In genomic region chr1:131053239-131053638, GRCm38 (mm10) we compare ENCODE assay signal across 8 mouse cellular contexts. TPM values are rescaled to one million over a fixed set of nuclear protein-coding genes. Genes with fewer than 3 reads are reported as not detected.
DNase-seq lines count a peak whose midpoint lies in the region; ATAC-seq and TF ChIP-seq lines count a peak whose summit lies in the region.

No protein-coding gene starts in this region.

- H3K36me3 ChIP-seq in embryonic facial prominence, embryonic 15.5 days = peaks cover 52% of the 10 kb centered on the region
- H3K36me3 ChIP-seq in heart, embryonic 14.5 days (ENCODE audit: control insufficient read depth, insufficient read depth, low read length) = peaks cover 75% of the 10 kb centered on the region
- peaks cover 65% of the 10 kb centered on the region for H3K36me3 ChIP-seq in kidney, embryonic 15.5 days
- H3K36me3 ChIP-seq in limb, embryonic 14.5 days (ENCODE audit: control insufficient read depth, insufficient read depth, low read length) = peaks cover 60% of the 10 kb centered on the region
- peaks cover 20% of the 10 kb centered on the region; the same call in 1 of the 2 replicates for H3K36me3 ChIP-seq in midbrain, embryonic 15.5 days (replicated peaks)
- H3K36me3 ChIP-seq in stomach, embryonic 16.5 days (ENCODE audit: control insufficient read depth, insufficient read depth, low read length) = 0 out of 2 replicates have a peak, but pooled peaks cover 17% of the 10 kb centered on the region

- WGBS in embryonic facial prominence, embryonic 15.5 days = 6% methylated on average over 8 of the region's 8 CpGs
- WGBS in heart, embryonic 14.5 days = 8% methylated on average over 8 of the region's 8 CpGs
- WGBS in kidney, embryonic 15.5 days = 12% methylated on average over 8 of the region's 8 CpGs
- 21% methylated on average over 8 of the region's 8 CpGs for WGBS in limb, embryonic 14.5 days
- WGBS in midbrain, embryonic 15.5 days = 7% methylated on average over 8 of the region's 8 CpGs
- 11% methylated on average over 8 of the region's 8 CpGs for WGBS in stomach, embryonic 16.5 days

- H3K9ac ChIP-seq in embryonic facial prominence, embryonic 15.5 days = no peak overlapping the region
- no peak overlapping the region for H3K9ac ChIP-seq in heart, embryonic 14.5 days (ENCODE audit: low read length)
- no peak overlapping the region for H3K9ac ChIP-seq in kidney, embryonic 15.5 days
- 0 out of 2 replicates have a peak overlapping the region, but pooled peaks have one; percentile 9 for H3K9ac ChIP-seq in limb, embryonic 14.5 days (ENCODE audit: low read depth, low read length, severe bottlenecking)
- H3K9ac ChIP-seq in midbrain, embryonic 15.5 days = no peak overlapping the region
- H3K9ac ChIP-seq in stomach, embryonic 16.5 days (ENCODE audit: low read length) = peak overlapping the region; percentile 2; the same call in 1 of the 2 replicates

- no peaks in the 10 kb centered on the region for H3K9me3 ChIP-seq in embryonic facial prominence, embryonic 15.5 days (replicated peaks)
- no peaks in the 10 kb centered on the region for H3K9me3 ChIP-seq in heart, embryonic 14.5 days (ENCODE audit: control insufficient read depth, low read length)
- no peaks in the 10 kb centered on the region for H3K9me3 ChIP-seq in kidney, embryonic 15.5 days (replicated peaks)
- no peaks in the 10 kb centered on the region for H3K9me3 ChIP-seq in limb, embryonic 14.5 days (ENCODE audit: control insufficient read depth, low read length)
- no peaks in the 10 kb centered on the region for H3K9me3 ChIP-seq in midbrain, embryonic 15.5 days
- no peaks in the 10 kb centered on the region for H3K9me3 ChIP-seq in stomach, embryonic 16.5 days (replicated peaks; ENCODE audit: control insufficient read depth, low read length)

- TF ChIP-seq POLR2A in limb, embryonic 14.5 days (IDR thresholded peaks at IDR 0.05; ENCODE audit: borderline replicate concordance, extremely low read depth, insufficient read depth, insufficient read length) = no peak

- H3K27ac ChIP-seq in embryonic facial prominence, embryonic 15.5 days (replicated peaks) = 0 out of 2 replicates have a peak overlapping the region, but pooled peaks have one; percentile 51
- H3K27ac ChIP-seq in heart, embryonic 14.5 days (replicated peaks in 1 of 2; ENCODE audit: control insufficient read depth in 1 of 2, insufficient read depth in 1 of 2, low read depth in 2 of 2, low read length in 2 of 2) = peak overlapping the region; percentile 8 to 20; a peak in 1 of 4 replicates
- no peak overlapping the region for H3K27ac ChIP-seq in kidney, embryonic 15.5 days
- 0 out of 2 replicates have a peak overlapping the region, but pooled peaks have one; percentile 8 for H3K27ac ChIP-seq in limb, embryonic 14.5 days (replicated peaks; ENCODE audit: low read depth, low read length)
- H3K27ac ChIP-seq in midbrain, embryonic 15.5 days = peak overlapping the region; percentile 33; the same call in 1 of the 2 replicates
- H3K27ac ChIP-seq in stomach, embryonic 16.5 days (ENCODE audit: low read length) = no peak overlapping the region

- H3K27me3 ChIP-seq in embryonic facial prominence, embryonic 15.5 days = no peaks in the 10 kb centered on the region
- no peaks in the 10 kb centered on the region for H3K27me3 ChIP-seq in heart, embryonic 14.5 days (ENCODE audit: control insufficient read depth, insufficient read depth, low read length)
- no peaks in the 10 kb centered on the region for H3K27me3 ChIP-seq in kidney, embryonic 15.5 days
- no peaks in the 10 kb centered on the region for H3K27me3 ChIP-seq in limb, embryonic 14.5 days (ENCODE audit: control insufficient read depth, insufficient read depth, low read length)
- no peaks in the 10 kb centered on the region for H3K27me3 ChIP-seq in midbrain, embryonic 15.5 days (replicated peaks)
- H3K27me3 ChIP-seq in stomach, embryonic 16.5 days (ENCODE audit: control insufficient read depth, insufficient read depth, low read length) = no peaks in the 10 kb centered on the region

- H3K4me1 ChIP-seq in embryonic facial prominence, embryonic 15.5 days = peaks cover 12% of the 10 kb centered on the region
- peaks cover 7 to 9% of the 10 kb centered on the region in 2 experiments for H3K4me1 ChIP-seq in heart, embryonic 14.5 days (ENCODE audit: control insufficient read depth in 2 of 2, insufficient read depth in 2 of 2, low read length in 2 of 2)
- H3K4me1 ChIP-seq in kidney, embryonic 15.5 days = peaks cover 9% of the 10 kb centered on the region; the same call in 1 of the 2 replicates
- H3K4me1 ChIP-seq in limb, embryonic 14.5 days (ENCODE audit: control insufficient read depth, insufficient read depth, low read length) = no peaks in the 10 kb centered on the region
- peaks cover 12% of the 10 kb centered on the region for H3K4me1 ChIP-seq in midbrain, embryonic 15.5 days
- H3K4me1 ChIP-seq in stomach, embryonic 16.5 days (ENCODE audit: control insufficient read depth, insufficient read depth, low read length) = peaks cover 6% of the 10 kb centered on the region; the same call in 1 of the 2 replicates

- DNase-seq in B cell, adult 2 months = peak; percentile 73 to 76
- DNase-seq in adrenal gland, postnatal 36 days = peak; percentile 52 to 56
- DNase-seq in limb, embryonic 14.5 days (ENCODE audit: low spot score) = peak; percentile 77

- ATAC-seq in embryonic facial prominence, embryonic 15.5 days (ENCODE audit: insufficient number of reproducible peaks, low FRiP score, low TSS enrichment, low read depth) = no peak
- peak; percentile 15; the same call in 1 of the 2 replicates for ATAC-seq in heart, embryonic 14.5 days (ENCODE audit: insufficient number of reproducible peaks, insufficient read depth, low FRiP score, low read depth)
- peak; percentile 29; the same call in 1 of the 2 replicates for ATAC-seq in kidney, embryonic 15.5 days (replicated peaks; ENCODE audit: low FRiP score)
- ATAC-seq in limb, embryonic 14.5 days (ENCODE audit: low FRiP score, low read depth) = peak; percentile 57; the same call in 1 of the 2 replicates
- peak; percentile 83 for ATAC-seq in midbrain, embryonic 15.5 days (replicated peaks)
- peak; percentile 47; the same call in 1 of the 2 replicates for ATAC-seq in stomach, embryonic 16.5 days (ENCODE audit: insufficient read depth, low FRiP score)

- no peak overlapping the region for H3K4me3 ChIP-seq in embryonic facial prominence, embryonic 15.5 days (replicated peaks)
- H3K4me3 ChIP-seq in heart, embryonic 14.5 days (ENCODE audit: control insufficient read depth in 1 of 2, insufficient read depth in 1 of 2, low read depth in 1 of 2, low read length in 2 of 2) = no peak overlapping the region
- H3K4me3 ChIP-seq in kidney, embryonic 15.5 days (replicated peaks) = no peak overlapping the region
- no peak overlapping the region for H3K4me3 ChIP-seq in limb, embryonic 14.5 days (replicated peaks; ENCODE audit: low read length)
- no peak overlapping the region for H3K4me3 ChIP-seq in midbrain, embryonic 15.5 days
- no peak overlapping the region for H3K4me3 ChIP-seq in stomach, embryonic 16.5 days (replicated peaks; ENCODE audit: low read length)

- H3K4me2 ChIP-seq in embryonic facial prominence, embryonic 15.5 days (replicated peaks) = no peak overlapping the region
- H3K4me2 ChIP-seq in heart, embryonic 14.5 days (ENCODE audit: low read length) = no peak overlapping the region
- no peak overlapping the region for H3K4me2 ChIP-seq in kidney, embryonic 15.5 days
- no peak overlapping the region for H3K4me2 ChIP-seq in limb, embryonic 14.5 days (replicated peaks; ENCODE audit: low read depth, low read length, severe bottlenecking)
- H3K4me2 ChIP-seq in midbrain, embryonic 15.5 days = no peak overlapping the region
- H3K4me2 ChIP-seq in stomach, embryonic 16.5 days (ENCODE audit: low read depth, low read length) = no peak overlapping the region

RNA-seq across cellular contexts. Expression of gene Il10, which starts 33.6 kb away (rescaled TPM):
- total RNA-seq in adrenal gland, postnatal 36 days (2021) = not detected
- polyA plus RNA-seq in embryonic facial prominence, embryonic 15.5 days (2015; fragmentation: Nextera tagmentation; extraction: Ambion mirVana) = not detected in 2 replicates
- not detected in 2 replicates for polyA plus RNA-seq in heart, embryonic 14.5 days (2014; fragmentation: Nextera tagmentation; extraction: Ambion mirVana)
- not detected in 2 replicates for polyA plus RNA-seq in kidney, embryonic 15.5 days (2015; fragmentation: Nextera tagmentation; extraction: Ambion mirVana)
- polyA plus RNA-seq in limb, embryonic 14.5 days (2012; rRNA removed) = 0.05 and 0.06 TPM in 2 replicates
- not detected in 2 replicates for polyA plus RNA-seq in limb, embryonic 14.5 days (2014; fragmentation: Nextera tagmentation; extraction: Ambion mirVana)
- polyA plus RNA-seq in midbrain, embryonic 15.5 days (2015; fragmentation: Nextera tagmentation; extraction: Ambion mirVana) = not detected in 2 replicates
- not detected in 2 replicates for polyA plus RNA-seq in stomach, embryonic 16.5 days (2015; fragmentation: Nextera tagmentation; extraction: Ambion mirVana)

RNA-seq across cellular contexts. Expression of gene Mapkapk2, which starts 44.4 kb away (rescaled TPM):
- total RNA-seq in adrenal gland, postnatal 36 days (2021) = 100 to 1,000 TPM; 205 to 213 TPM
- polyA plus RNA-seq in embryonic facial prominence, embryonic 15.5 days (2015; fragmentation: Nextera tagmentation; extraction: Ambion mirVana) = 42.8 and 44.4 TPM in 2 replicates
- 59.9 and 96.1 TPM in 2 replicates for polyA plus RNA-seq in heart, embryonic 14.5 days (2014; fragmentation: Nextera tagmentation; extraction: Ambion mirVana)
- 44.7 and 49.3 TPM in 2 replicates for polyA plus RNA-seq in kidney, embryonic 15.5 days (2015; fragmentation: Nextera tagmentation; extraction: Ambion mirVana)
- polyA plus RNA-seq in limb, embryonic 14.5 days (2012; rRNA removed) = 60.9 and 70.0 TPM in 2 replicates
- polyA plus RNA-seq in limb, embryonic 14.5 days (2014; fragmentation: Nextera tagmentation; extraction: Ambion mirVana) = 49.9 and 51.6 TPM in 2 replicates
- 17.9 and 22.2 TPM in 2 replicates for polyA plus RNA-seq in midbrain, embryonic 15.5 days (2015; fragmentation: Nextera tagmentation; extraction: Ambion mirVana)
- polyA plus RNA-seq in stomach, embryonic 16.5 days (2015; fragmentation: Nextera tagmentation; extraction: Ambion mirVana) = 16.6 and 18.0 TPM in 2 replicates

Comparison
In these comparisons a context has a peak if more than half of its experiments do, and no peak if none do; other contexts are left out.
1. H3K27ac ChIP-seq: peak in embryonic facial prominence, embryonic 15.5 days (single experiment), heart, embryonic 14.5 days (2 of 2), limb, embryonic 14.5 days (single experiment) and midbrain, embryonic 15.5 days (single experiment); none in kidney, embryonic 15.5 days (single experiment) and stomach, embryonic 16.5 days (single experiment).
2. H3K9ac ChIP-seq: peak in limb, embryonic 14.5 days (single experiment) and stomach, embryonic 16.5 days (single experiment); none in embryonic facial prominence, embryonic 15.5 days (single experiment), heart, embryonic 14.5 days (single experiment), kidney, embryonic 15.5 days (single experiment) and midbrain, embryonic 15.5 days (single experiment).
3. Peak in every context shown above with its lines, with median percentiles within 50 percentile points of each other: DNase-seq.